Mouse (Mus musculus) liver, embryonic 12.5 days (tissue): ENCODE results near the gene Trmt1l. TPM values are rescaled to one million over a fixed set of nuclear protein-coding genes. Genes with fewer than 3 reads are reported as not detected.

Source experiments
- ATAC-seq: fragments of 200-750 bp; cut with Nextera tagmentation; 2 replicates; pipeline ENCODE4 v1.8.0; 2017; ENCODE audit warnings: moderate number of reproducible peaks, mild to moderate bottlenecking, moderate library complexity
- H3K27ac ChIP-seq: fragments of 300-500 bp; sonication (generic); 2 replicates; pipeline ENCODE4 v1.5.1; 2016; ENCODE audit warnings: mild to moderate bottlenecking
- H3K27me3 ChIP-seq: fragments of 300-500 bp; sonication (generic); replicated peaks from 2 replicates; pipeline ENCODE4 v1.6.1; 2016; ENCODE audit warnings: mild to moderate bottlenecking, moderate library complexity
- H3K36me3 ChIP-seq: fragments of 300-500 bp; sonication (generic); 2 replicates; pipeline ENCODE4 v1.6.1; 2016; ENCODE audit warnings: mild to moderate bottlenecking, moderate library complexity
- H3K4me1 ChIP-seq: fragments of 300-500 bp; sonication (generic); 2 replicates; pipeline ENCODE4 v1.6.1; 2016
- H3K4me2 ChIP-seq: fragments of 300-500 bp; sonication (generic); 2 replicates; pipeline ENCODE4 v1.6.1; 2016; ENCODE audit warnings: mild to moderate bottlenecking, moderate library complexity
- H3K4me3 ChIP-seq: fragments of 300-500 bp; sonication (generic); 2 replicates; pipeline ENCODE4 v1.5.1; 2016; ENCODE audit warnings: mild to moderate bottlenecking, moderate library complexity
- H3K9ac ChIP-seq: fragments of 300-500 bp; sonication (generic); 2 replicates; pipeline ENCODE4 v1.6.1; 2016; ENCODE audit warnings: mild to moderate bottlenecking, moderate library complexity
- H3K9me3 ChIP-seq: fragments of 300-500 bp; sonication (generic); replicated peaks from 2 replicates; pipeline ENCODE4 v1.6.1; 2016; ENCODE audit warnings: mild to moderate bottlenecking, moderate library complexity
- WGBS: fragments of 180-500 bp; shearing (Covaris S2); methylation state at CpG from one replicate; pipeline ENCODE4 v1.1.7; 2016; ENCODE audit not compliant: insufficient replicate concordance; 5-methylcytosine and 5-hydroxymethylcytosine counted together
- polyA plus RNA-seq: library from polyadenylated mRNA; unstranded; fragments of >200 nt; fragmentation: Nextera tagmentation; extraction: Ambion mirVana; gene quantifications from 2 replicates; pipeline ENCODE4 v1.2.1, GENCODE M21; 2016

The Trmt1l gene
- 29.7 and 31.6 TPM in 2 replicates for polyA plus RNA-seq

GRCm38 (mm10) chr1:151428263-151429221 is at the start of gene Trmt1l, which contains the start of gene Swt1:
TSS of gene Trmt1l (plus strand) at chr1:151428542.
TSS of gene Swt1 (minus strand) at chr1:151428455.
- Histone ChIP-seq H3K27me3 (no peaks in the 10 kb centered on the region), H3K27ac (peak within 1 kb of the TSS; percentile 96), H3K4me2 (peak within 1 kb of the TSS; percentile 80), H3K9ac (peak within 1 kb of the TSS; percentile 96), H3K36me3 (peaks cover 3% of the 10 kb centered on the region), H3K4me3 (peak within 1 kb of the TSS; percentile 95), H3K4me1 (peaks cover 24% of the 10 kb centered on the region), H3K9me3 (no peaks in the 10 kb centered on the region)
- under 1% methylated on average over 74 of the region's 74 CpGs for WGBS
- peak; percentile 99 for ATAC-seq

GRCm38 (mm10) chr1:151390029-151390428 is 38.3 kb upstream of the Trmt1l start:
- Histone ChIP-seq H3K4me2 (no peak overlapping the region), H3K9me3 (no peaks in the 10 kb centered on the region), H3K27me3 (no peaks in the 10 kb centered on the region), H3K4me1 (no peaks in the 10 kb centered on the region), H3K9ac (no peak overlapping the region), H3K36me3 (peaks cover 33% of the 10 kb centered on the region), H3K27ac (no peak overlapping the region), H3K4me3 (no peak overlapping the region)
- no peak for ATAC-seq
- WGBS, result 90% methylated on average over 1 of the region's 1 CpGs

- no peak overlapping the region for H3K4me2 ChIP-seq
- no peak overlapping the region for H3K9ac ChIP-seq
- H3K27me3 ChIP-seq, result no peaks in the 10 kb centered on the region
- H3K27ac ChIP-seq, result no peak overlapping the region
- 84% methylated on average over 3 of the region's 3 CpGs for WGBS
- no peak for ATAC-seq
- H3K36me3 ChIP-seq, result peaks cover 49% of the 10 kb centered on the region
- H3K4me1 ChIP-seq, result no peaks in the 10 kb centered on the region
- no peak overlapping the region for H3K4me3 ChIP-seq
- no peaks in the 10 kb centered on the region for H3K9me3 ChIP-seq
These were observed 18.5 kb upstream of the Trmt1l start for GRCm38 (mm10) chr1:151409827-151410226.

GRCm38 (mm10) chr1:151422178-151422577 is 6.2 kb upstream of the Trmt1l start:
- Histone ChIP-seq H3K27ac (no peak overlapping the region), H3K36me3 (peaks cover 45% of the 10 kb centered on the region), H3K27me3 (no peaks in the 10 kb centered on the region), H3K9me3 (no peaks in the 10 kb centered on the region), H3K9ac (no peak overlapping the region), H3K4me1 (peaks cover 15% of the 10 kb centered on the region), H3K4me2 (no peak overlapping the region), H3K4me3 (no peak overlapping the region)
- ATAC-seq, result no peak
- WGBS, result 35% methylated on average over 3 of the region's 3 CpGs

- no peak for ATAC-seq
- H3K4me1 ChIP-seq, result peaks cover 25% of the 10 kb centered on the region
- 14% methylated on average over 7 of the region's 7 CpGs for WGBS
- peak overlapping the region; percentile 95 for H3K4me3 ChIP-seq
- H3K27ac ChIP-seq, result peak overlapping the region; percentile 96
- H3K36me3 ChIP-seq, result peaks cover 7% of the 10 kb centered on the region; the same call in 1 of the 2 replicates
- peak overlapping the region; percentile 96 for H3K9ac ChIP-seq
- no peaks in the 10 kb centered on the region for H3K9me3 ChIP-seq
- peak overlapping the region; percentile 80 for H3K4me2 ChIP-seq
- no peaks in the 10 kb centered on the region for H3K27me3 ChIP-seq
These were observed 1.3 kb upstream of the Trmt1l start for GRCm38 (mm10) chr1:151426947-151427600.

GRCm38 (mm10) chr1:151427888-151428262 is 467 bp upstream of the Trmt1l start:
- Histone ChIP-seq H3K9ac (peak overlapping the region; percentile 96), H3K4me1 (peaks cover 24% of the 10 kb centered on the region), H3K36me3 (0 out of 2 replicates have a peak, but pooled peaks cover under 1% of the 10 kb centered on the region), H3K4me2 (peak overlapping the region; percentile 80), H3K9me3 (no peaks in the 10 kb centered on the region), H3K4me3 (peak overlapping the region; percentile 95), H3K27ac (peak overlapping the region; percentile 96), H3K27me3 (no peaks in the 10 kb centered on the region)
- WGBS, result under 1% methylated on average over 22 of the region's 26 CpGs
- peak; percentile 50 for ATAC-seq

- Histone ChIP-seq H3K4me2 (peak overlapping the region; percentile 80), H3K27ac (peak overlapping the region; percentile 96), H3K27me3 (no peaks in the 10 kb centered on the region), H3K9me3 (no peaks in the 10 kb centered on the region), H3K4me3 (peak overlapping the region; percentile 95), H3K36me3 (peaks cover 10% of the 10 kb centered on the region), H3K9ac (peak overlapping the region; percentile 96), H3K4me1 (peaks cover 24% of the 10 kb centered on the region)
- ATAC-seq, result no peak
- WGBS, result 37% methylated on average over 9 of the region's 9 CpGs
These were observed 974 bp downstream of the Trmt1l start for GRCm38 (mm10) chr1:151429316-151429715.

GRCm38 (mm10) chr1:151435431-151435830 is 7.1 kb downstream of the Trmt1l start:
- Histone ChIP-seq H3K27me3 (no peaks in the 10 kb centered on the region), H3K4me3 (no peak overlapping the region), H3K9ac (no peak overlapping the region), H3K9me3 (no peaks in the 10 kb centered on the region), H3K4me1 (peaks cover 4% of the 10 kb centered on the region; the same call in 1 of the 2 replicates), H3K27ac (no peak overlapping the region), H3K4me2 (no peak overlapping the region), H3K36me3 (peaks cover 65% of the 10 kb centered on the region)
- no peak for ATAC-seq
- WGBS, result 81% methylated on average over 6 of the region's 6 CpGs

- no peak overlapping the region for H3K4me2 ChIP-seq
- H3K4me1 ChIP-seq, result no peaks in the 10 kb centered on the region
- peaks cover 94% of the 10 kb centered on the region for H3K36me3 ChIP-seq
- no peak overlapping the region for H3K4me3 ChIP-seq
- WGBS, result 91% methylated on average over 10 of the region's 10 CpGs
- no peaks in the 10 kb centered on the region for H3K9me3 ChIP-seq
- no peak for ATAC-seq
- no peak overlapping the region for H3K9ac ChIP-seq
- H3K27me3 ChIP-seq, result no peaks in the 10 kb centered on the region
- H3K27ac ChIP-seq, result no peak overlapping the region
These were observed 21.5 kb downstream of the Trmt1l start for GRCm38 (mm10) chr1:151449866-151450265.

GRCm38 (mm10) chr1:151450851-151451250 is 22.5 kb downstream of the Trmt1l start:
- Histone ChIP-seq H3K36me3 (peaks cover 91% of the 10 kb centered on the region), H3K9me3 (no peaks in the 10 kb centered on the region), H3K9ac (no peak overlapping the region), H3K4me1 (no peaks in the 10 kb centered on the region), H3K27ac (no peak overlapping the region), H3K4me3 (no peak overlapping the region), H3K4me2 (no peak overlapping the region), H3K27me3 (no peaks in the 10 kb centered on the region)
- 86% methylated on average over 2 of the region's 2 CpGs for WGBS
- ATAC-seq, result no peak

GRCm38 (mm10) chr1:151451946-151452345 is 23.6 kb downstream of the Trmt1l start:
- no peaks in the 10 kb centered on the region for H3K4me1 ChIP-seq
- no peak overlapping the region for H3K4me2 ChIP-seq
- peaks cover 90% of the 10 kb centered on the region for H3K36me3 ChIP-seq
- H3K9ac ChIP-seq, result no peak overlapping the region
- WGBS, result 95% methylated on average over 11 of the region's 11 CpGs
- no peaks in the 10 kb centered on the region for H3K27me3 ChIP-seq
- H3K4me3 ChIP-seq, result no peak overlapping the region
- no peaks in the 10 kb centered on the region for H3K9me3 ChIP-seq
- H3K27ac ChIP-seq, result no peak overlapping the region
- no peak for ATAC-seq

GRCm38 (mm10) chr1:151457087-151457486 is 28.7 kb downstream of the Trmt1l start:
- Histone ChIP-seq H3K27me3 (no peaks in the 10 kb centered on the region), H3K4me1 (no peaks in the 10 kb centered on the region), H3K27ac (no peak overlapping the region), H3K36me3 (peaks cover 80% of the 10 kb centered on the region), H3K4me2 (no peak overlapping the region), H3K9me3 (no peaks in the 10 kb centered on the region), H3K4me3 (no peak overlapping the region), H3K9ac (no peak overlapping the region)
- ATAC-seq, result no peak
- 31% methylated on average over 5 of the region's 5 CpGs for WGBS
